In the genomic region with DNA sequence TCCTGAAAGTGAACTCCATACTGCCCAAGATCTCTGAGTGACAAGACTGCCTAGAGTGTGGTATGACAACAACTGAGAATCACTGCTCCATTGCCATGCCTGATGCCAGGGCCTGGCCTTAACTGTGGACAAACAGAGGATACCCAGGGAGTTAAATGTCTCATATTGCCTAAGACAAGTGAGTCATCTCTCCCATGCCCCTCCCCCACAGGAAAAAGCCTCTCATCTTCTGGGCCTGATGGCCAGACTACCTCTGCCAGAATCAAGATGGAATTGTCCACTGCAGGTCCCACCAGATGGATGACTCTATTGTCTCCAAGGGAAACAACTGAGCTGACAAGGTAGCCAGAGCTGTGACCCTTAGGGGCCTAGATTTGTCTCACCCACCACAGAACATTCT, we compare ENCODE assay signal across 14 mouse cellular contexts. TPM values are rescaled to one million over a fixed set of nuclear protein-coding genes. Genes with fewer than 3 reads are reported as not detected.
"Had no signal": no experiment of that assay in that cellular context is flagged by ENCODE, and none has a peak within 500 bp of the region (broad histone marks: within the 10 kb centered on the region; RNA-seq: fewer than 3 reads in every experiment).

No protein-coding gene starts in this region.

RNA-seq across cellular contexts. Expression of a gene that starts 6.0 kb away (rescaled TPM):
- total RNA-seq: gastrocnemius, adult 8-10 months; gastrocnemius, postnatal 14 days; gastrocnemius, postnatal 36 days; heart, adult 18-20 months; heart, adult 8-10 months; heart, postnatal 10 days; heart, postnatal 25 days; heart, postnatal 4 days; layer of hippocampus, adult 2 months; layer of hippocampus, postnatal 10 days; layer of hippocampus, postnatal 25 days; left cerebral cortex, adult 2 months; left cerebral cortex, postnatal 14 days; left cerebral cortex, postnatal 36 days had no signal
